Mouse (Mus musculus): ENCODE data around the gene Prpsap1.
"Not testable (repeated sequence)": the region's sequence is repeated elsewhere in the genome, so short reads cannot be mapped to it uniquely, and the experiment has no call there.

The Prpsap1 gene

GRCm38 (mm10) chr11:116488207-116488606 lies 5.8 kb downstream of the Prpsap1 start:
- no peak for DNase-seq (ENCODE audit: low read depth)

GRCm38 (mm10) chr11:116484261-116484660 lies 9.7 kb downstream of the Prpsap1 start:
- no peak for DNase-seq (ENCODE audit: low read depth)

GRCm38 (mm10) chr11:116481776-116482175 lies 12.2 kb downstream of the Prpsap1 start:
- DNase-seq (ENCODE audit: low read depth): no peak

GRCm38 (mm10) chr11:116480975-116481374 lies 13.0 kb downstream of the Prpsap1 start:
- DNase-seq (ENCODE audit: low read depth): no peak

GRCm38 (mm10) chr11:116479832-116480231 lies 14.2 kb downstream of the Prpsap1 start:
- DNase-seq (ENCODE audit: low read depth): no peak

GRCm38 (mm10) chr11:116478978-116479377 lies 15.0 kb downstream of the Prpsap1 start:
- no peak for DNase-seq (ENCODE audit: low read depth)

- DNase-seq (ENCODE audit: low read depth): no peak
These were observed 16.7 kb downstream of the Prpsap1 start for GRCm38 (mm10) chr11:116477160-116477759.

- DNase-seq (ENCODE audit: low read depth): no peak
These were observed 17.3 kb downstream of the Prpsap1 start for GRCm38 (mm10) chr11:116476696-116477095.

- no peak for DNase-seq (ENCODE audit: low read depth)
These were observed 18.0 kb downstream of the Prpsap1 start for GRCm38 (mm10) chr11:116476041-116476440.

- DNase-seq (ENCODE audit: low read depth): no peak
These were observed 21.7 kb downstream of the Prpsap1 start for GRCm38 (mm10) chr11:116472275-116472674.

GRCm38 (mm10) chr11:116470896-116471295 lies 23.1 kb downstream of the Prpsap1 start:
- DNase-seq (ENCODE audit: low read depth): no peak

- no peak for DNase-seq (ENCODE audit: low read depth)
These were observed 23.8 kb downstream of the Prpsap1 start for GRCm38 (mm10) chr11:116470249-116470648.

- DNase-seq (ENCODE audit: low read depth): not testable (repeated sequence)
These were observed 25.7 kb downstream of the Prpsap1 start for GRCm38 (mm10) chr11:116468338-116468737.

GRCm38 (mm10) chr11:116466141-116466540 lies 27.9 kb downstream of the Prpsap1 start, which contains the start of gene Qrich2:
Gene Qrich2 (minus strand): TSS chr11:116466241.
- no peak for DNase-seq (ENCODE audit: low read depth)

GRCm38 (mm10) chr11:116463833-116464232 lies 30.2 kb downstream of the Prpsap1 start:
- peak; percentile 73 for DNase-seq (ENCODE audit: low read depth)

GRCm38 (mm10) chr11:116463338-116463737 lies 30.7 kb downstream of the Prpsap1 start:
- DNase-seq (ENCODE audit: low read depth): no peak

GRCm38 (mm10) chr11:116459786-116460185 lies 34.2 kb downstream of the Prpsap1 start:
- no peak for DNase-seq (ENCODE audit: low read depth)

GRCm38 (mm10) chr11:116456234-116456633 lies 37.8 kb downstream of the Prpsap1 start:
- no peak for DNase-seq (ENCODE audit: low read depth)

GRCm38 (mm10) chr11:116453889-116454288 lies 40.1 kb downstream of the Prpsap1 start:
- DNase-seq (ENCODE audit: low read depth): no peak

- no peak for DNase-seq (ENCODE audit: low read depth)
These were observed 44.7 kb downstream of the Prpsap1 start for GRCm38 (mm10) chr11:116449341-116449740.

GRCm38 (mm10) chr11:116447822-116448221 lies 46.2 kb downstream of the Prpsap1 start:
- no peak for DNase-seq (ENCODE audit: low read depth)

GRCm38 (mm10) chr11:116446308-116446887 lies 47.6 kb downstream of the Prpsap1 start:
- DNase-seq (ENCODE audit: low read depth): no peak

GRCm38 (mm10) chr11:116445596-116446307 lies 48.2 kb downstream of the Prpsap1 start:
- DNase-seq (ENCODE audit: low read depth): peak; percentile 83
